Mouse (Mus musculus): ENCODE results near the gene Fkbp2. TPM values are rescaled to one million over a fixed set of nuclear protein-coding genes. Genes with fewer than 3 reads are reported as not detected.

The Fkbp2 gene
- 110 and 131 TPM in 2 replicates for polyA plus RNA-seq (2016; fragmentation: Nextera tagmentation; extraction: Ambion mirVana)

DNA sequence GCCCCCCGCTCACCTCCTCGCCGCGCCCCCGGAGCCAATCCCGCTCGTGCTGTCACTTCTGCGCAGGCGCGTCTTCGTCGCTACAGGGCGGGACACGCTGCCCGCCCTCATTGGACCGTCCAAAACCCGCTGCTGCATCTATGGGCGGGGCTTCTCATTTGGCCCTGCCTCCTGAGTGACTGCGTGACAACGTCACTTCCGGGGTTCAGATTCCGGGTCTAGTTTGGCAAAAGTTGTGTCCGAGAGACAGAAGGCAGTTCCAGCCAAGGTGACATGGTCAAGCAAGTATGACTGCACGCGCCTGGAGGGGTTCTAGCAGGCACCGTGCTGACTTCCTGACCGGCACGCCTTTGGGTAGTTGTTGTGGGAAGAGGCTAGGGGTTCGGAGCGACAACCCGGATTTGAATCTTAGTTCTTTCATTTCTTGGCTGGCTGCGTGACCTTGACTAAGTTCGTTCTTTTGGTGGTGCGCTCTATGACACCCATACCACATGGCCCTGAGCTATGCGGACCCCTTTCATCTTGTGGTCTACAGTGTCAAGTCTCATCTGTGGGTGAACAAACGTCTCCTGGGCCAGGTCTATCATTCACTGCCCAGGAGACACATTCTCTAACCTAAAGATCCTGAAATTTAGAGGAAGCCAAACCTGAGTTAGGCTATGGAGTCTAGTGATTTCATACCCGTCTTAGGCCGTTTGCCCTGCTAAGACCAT lies at the start of gene Fkbp2:
Fkbp2 (minus strand) TSS at position 121 of the 713 bp plus-strand sequence.
- WGBS: 1% methylated on average over 38 of the region's 38 CpGs
- Histone ChIP-seq H3K4me1 (peaks cover 55% of the 10 kb centered on the region), H3K36me3 (peaks cover 60% of the 10 kb centered on the region), H3K27me3 (ENCODE audit: insufficient read depth, poor library complexity, severe bottlenecking) (no peaks in the 10 kb centered on the region), H3K4me3 (peak within 1 kb of the TSS; percentile 76), H3K9me3 (no peaks in the 10 kb centered on the region), H3K27ac (peak within 1 kb of the TSS; percentile 96)
- DNase-seq (ENCODE audit: low spot score): peak; percentile 99

DNA sequence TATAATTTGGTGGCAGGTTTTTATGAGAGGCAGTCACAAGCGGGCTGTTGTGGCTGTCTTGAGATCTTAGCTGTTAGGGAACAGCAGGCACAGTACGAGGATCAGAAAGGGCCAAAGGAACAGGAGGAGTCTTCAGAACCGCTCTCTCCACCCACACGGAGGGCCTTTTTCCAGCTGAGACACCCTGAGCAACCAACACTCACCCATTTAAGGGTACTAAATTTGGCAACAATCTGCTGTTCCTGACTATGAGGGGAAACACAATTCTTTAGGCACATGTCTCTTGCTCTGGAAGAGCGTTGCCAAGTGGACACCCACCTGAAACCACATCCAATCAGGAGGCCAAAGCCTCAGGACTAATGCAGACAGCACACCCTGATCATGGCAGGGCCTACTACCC lies 49.2 kb upstream of the Fkbp2 start:
- H3K9me3 ChIP-seq: no peaks in the 10 kb centered on the region
- no peak for DNase-seq (ENCODE audit: low spot score)
- H3K4me1 ChIP-seq: no peaks in the 10 kb centered on the region
- 96% methylated on average over 5 of the region's 5 CpGs for WGBS
- H3K36me3 ChIP-seq: peaks cover 96% of the 10 kb centered on the region
- H3K27me3 ChIP-seq (ENCODE audit: insufficient read depth, poor library complexity, severe bottlenecking): no peaks in the 10 kb centered on the region
- no peak overlapping the region for H3K4me3 ChIP-seq
- H3K27ac ChIP-seq: no peak overlapping the region

DNA sequence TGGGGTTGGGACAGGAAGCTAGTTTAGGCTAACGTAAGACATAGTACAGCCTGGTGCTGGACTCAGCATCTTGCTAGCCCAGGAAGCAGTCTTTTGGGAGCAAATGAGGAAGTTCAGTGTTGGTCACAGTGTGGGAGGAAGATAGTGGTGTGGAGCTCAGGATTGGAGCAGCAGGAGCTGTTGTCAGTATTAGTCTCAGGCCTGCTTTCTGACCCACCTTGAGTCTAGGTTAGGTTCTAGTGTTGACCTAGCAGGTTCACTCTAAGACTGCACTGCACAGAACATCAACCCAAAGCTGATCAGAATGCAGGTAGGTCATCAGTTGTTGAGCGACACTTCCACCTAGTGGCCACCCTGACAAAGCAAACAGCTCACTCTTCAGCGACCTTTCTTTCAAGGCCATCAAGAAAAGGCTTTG lies 39.9 kb upstream of the Fkbp2 start:
- Histone ChIP-seq H3K9me3 (no peaks in the 10 kb centered on the region), H3K4me3 (no peak overlapping the region), H3K27ac (0 out of 2 replicates have a peak overlapping the region, but pooled peaks have one; percentile 47), H3K27me3 (ENCODE audit: insufficient read depth, poor library complexity, severe bottlenecking) (no peaks in the 10 kb centered on the region), H3K4me1 (peaks cover 26% of the 10 kb centered on the region), H3K36me3 (peaks cover 86% of the 10 kb centered on the region)
- 47% methylated on average over 3 of the region's 3 CpGs for WGBS
- no peak for DNase-seq (ENCODE audit: low spot score)

DNA sequence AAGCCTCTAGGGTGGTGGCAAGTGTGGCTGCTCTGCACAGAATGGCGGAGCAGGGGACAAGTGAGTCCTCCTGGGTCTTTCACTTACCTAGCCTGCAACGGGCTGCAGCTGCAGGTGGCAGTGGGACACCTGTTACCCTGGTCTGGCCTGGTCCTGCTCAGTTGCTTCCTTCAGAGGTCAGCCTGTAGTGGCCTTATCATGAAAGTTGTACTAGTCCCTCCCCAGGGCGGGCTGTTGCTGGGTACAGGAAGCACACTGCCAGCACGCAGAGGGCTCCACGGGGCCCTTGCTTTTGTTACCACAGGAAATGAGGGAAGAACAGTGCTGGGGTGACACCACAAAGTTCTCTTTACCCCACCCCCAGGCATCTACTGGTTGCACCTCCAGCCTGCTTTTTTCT lies 38.9 kb upstream of the Fkbp2 start, which contains the start of gene Fermt3:
Fermt3 (minus strand) TSS at position 279 of the 400 bp plus-strand sequence.
- H3K36me3 ChIP-seq: peaks cover 81% of the 10 kb centered on the region
- WGBS: 66% methylated on average over 5 of the region's 5 CpGs

DNA sequence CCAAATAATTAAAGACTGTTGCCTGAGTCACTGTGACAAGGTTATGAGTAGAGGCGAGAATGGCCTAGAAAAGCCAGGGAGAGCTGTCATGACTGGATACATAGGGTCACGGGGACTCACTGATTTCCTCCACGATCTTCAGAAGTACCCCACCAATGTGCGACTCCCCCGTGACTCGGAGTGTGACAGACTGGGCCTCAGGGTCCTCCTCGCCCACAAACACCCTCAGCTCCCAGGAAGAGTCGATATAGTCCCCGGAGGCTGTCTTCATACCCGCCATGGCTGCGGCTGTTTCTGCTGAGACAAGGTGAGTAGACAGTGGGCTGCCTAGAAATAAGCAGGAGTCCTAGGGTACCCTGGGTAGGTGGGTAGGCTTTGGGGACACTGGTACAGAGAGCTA lies 38.2 kb upstream of the Fkbp2 start:
- DNase-seq (ENCODE audit: low spot score): no peak
- H3K36me3 ChIP-seq: peaks cover 82% of the 10 kb centered on the region
- peak overlapping the region; percentile 47; the same call in 1 of the 2 replicates for H3K27ac ChIP-seq
- 80% methylated on average over 11 of the region's 11 CpGs for WGBS
- no peaks in the 10 kb centered on the region for H3K27me3 ChIP-seq (ENCODE audit: insufficient read depth, poor library complexity, severe bottlenecking)
- H3K4me3 ChIP-seq: peak overlapping the region; percentile 16; the same call in 1 of the 2 replicates
- no peaks in the 10 kb centered on the region for H3K9me3 ChIP-seq
- H3K4me1 ChIP-seq: peaks cover 26% of the 10 kb centered on the region

More for the DNA sequence above, 38.9 kb upstream of the Fkbp2 start, which contains the start of gene Fermt3:
- H3K27ac ChIP-seq: peak within 1 kb of the TSS; percentile 47; the same call in 1 of the 2 replicates
- no peak for DNase-seq (ENCODE audit: low spot score)
- H3K9me3 ChIP-seq: no peaks in the 10 kb centered on the region
- H3K27me3 ChIP-seq (ENCODE audit: insufficient read depth, poor library complexity, severe bottlenecking): no peaks in the 10 kb centered on the region
- peaks cover 26% of the 10 kb centered on the region for H3K4me1 ChIP-seq
- peak within 1 kb of the TSS; percentile 16; the same call in 1 of the 2 replicates for H3K4me3 ChIP-seq

DNA sequence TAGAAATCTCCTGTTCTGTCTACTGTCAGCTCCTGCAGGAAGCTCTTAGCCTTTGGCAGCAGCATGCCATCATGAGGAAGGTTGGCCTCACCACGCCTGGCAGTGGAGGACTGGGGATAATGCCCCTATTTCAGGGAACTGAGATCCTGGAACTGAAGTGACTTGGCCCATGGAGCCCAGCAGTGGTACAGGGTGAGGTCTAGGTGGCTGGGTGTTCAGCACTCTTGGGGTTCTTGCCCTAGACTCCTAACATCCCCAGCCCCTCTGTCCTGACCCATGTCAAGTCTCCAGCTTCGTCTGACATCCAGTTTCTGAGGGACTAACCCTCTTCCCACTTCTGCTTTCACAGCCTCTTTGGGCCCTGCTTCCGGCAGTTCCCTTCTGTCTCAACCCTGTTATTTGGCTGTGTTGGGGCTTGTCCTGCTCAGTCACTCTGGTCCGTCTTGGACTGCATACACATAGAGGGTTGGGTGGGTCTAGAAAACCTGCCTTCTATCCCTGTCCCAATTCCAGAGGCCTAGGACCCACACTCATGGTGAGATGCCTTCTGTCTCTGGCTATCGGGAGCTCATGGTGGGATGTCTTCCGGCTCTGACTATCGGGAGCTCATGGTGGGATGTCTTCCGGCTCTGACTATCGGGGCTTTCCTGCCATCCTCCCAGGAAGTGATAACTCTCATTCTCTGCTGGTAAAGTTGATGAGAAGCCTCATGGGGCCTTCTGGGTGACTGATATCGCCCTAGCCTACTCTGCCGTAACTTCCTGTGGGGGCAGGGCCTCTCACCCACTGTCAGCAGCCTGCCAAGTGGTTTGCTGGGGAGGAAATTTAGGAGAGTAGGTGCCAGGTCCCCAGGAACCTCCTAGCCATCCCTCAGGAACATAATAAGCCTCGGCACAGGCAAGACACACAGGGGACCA lies 37.5 kb upstream of the Fkbp2 start:
- 61% methylated on average over 12 of the region's 12 CpGs for WGBS
- peak overlapping the region; percentile 16; the same call in 1 of the 2 replicates for H3K4me3 ChIP-seq
- no peaks in the 10 kb centered on the region for H3K27me3 ChIP-seq (ENCODE audit: insufficient read depth, poor library complexity, severe bottlenecking)
- no peak for DNase-seq (ENCODE audit: low spot score)
- no peaks in the 10 kb centered on the region for H3K9me3 ChIP-seq
- peak overlapping the region; percentile 47 for H3K27ac ChIP-seq
- H3K36me3 ChIP-seq: peaks cover 75% of the 10 kb centered on the region
- H3K4me1 ChIP-seq: peaks cover 26% of the 10 kb centered on the region

DNA sequence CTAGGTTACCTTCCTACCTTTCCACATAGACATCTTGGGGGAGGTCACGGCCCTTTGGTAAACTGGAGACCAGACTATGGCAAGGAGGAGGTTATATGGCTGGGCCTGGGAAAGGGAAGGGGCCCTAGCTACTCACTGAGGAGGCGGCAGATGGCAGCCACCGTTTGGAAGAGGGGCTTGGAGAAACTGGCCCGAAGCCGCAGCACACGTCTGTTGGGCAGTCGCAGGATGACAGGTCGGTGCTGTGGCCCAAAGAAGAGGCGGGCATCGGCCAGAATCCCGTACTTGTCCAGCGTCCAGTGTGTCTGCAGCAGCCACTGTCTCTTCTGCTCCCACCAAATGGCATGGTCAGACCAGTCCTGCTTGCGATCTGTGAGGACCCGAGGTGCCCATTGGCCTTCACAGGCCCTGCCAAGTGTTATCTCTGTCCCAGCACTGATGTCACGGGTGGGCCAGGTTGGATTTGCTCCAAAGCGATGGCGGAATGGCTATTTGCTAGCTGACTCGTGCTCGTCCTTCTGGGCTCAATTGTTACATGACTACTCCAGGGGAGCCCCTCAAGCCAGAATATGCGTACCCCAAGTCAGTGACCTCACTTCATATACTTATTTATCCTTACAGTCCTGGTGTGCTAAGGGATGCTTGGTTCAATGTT lies 34.3 kb upstream of the Fkbp2 start:
- DNase-seq (ENCODE audit: low spot score): no peak
- no peak overlapping the region for H3K27ac ChIP-seq
- peaks cover 44% of the 10 kb centered on the region for H3K36me3 ChIP-seq
- peaks cover 24% of the 10 kb centered on the region for H3K4me1 ChIP-seq
- H3K9me3 ChIP-seq: no peaks in the 10 kb centered on the region
- H3K27me3 ChIP-seq (ENCODE audit: insufficient read depth, poor library complexity, severe bottlenecking): no peaks in the 10 kb centered on the region
- H3K4me3 ChIP-seq: no peak overlapping the region
- 87% methylated on average over 20 of the region's 20 CpGs for WGBS

DNA sequence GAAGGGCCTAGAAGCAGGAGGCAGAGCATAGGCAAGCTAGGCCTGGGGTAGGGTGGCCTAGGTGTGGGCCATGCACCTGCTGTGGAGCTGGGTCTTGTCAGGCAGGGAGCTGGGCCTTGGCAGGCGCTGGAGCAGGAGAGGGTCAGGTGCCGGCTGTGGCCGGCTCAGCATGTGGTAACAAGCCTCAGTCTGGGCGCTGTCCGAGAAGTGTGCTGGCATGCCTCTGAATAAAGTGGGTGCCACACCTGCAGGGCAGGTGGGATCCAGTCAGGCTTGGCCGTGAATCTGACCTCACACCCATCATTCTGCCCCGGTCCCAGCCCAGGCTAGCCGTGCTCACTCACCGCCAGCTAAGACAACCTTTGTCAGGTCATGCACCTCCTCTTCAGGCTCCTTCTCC lies 33.7 kb upstream of the Fkbp2 start:
- 90% methylated on average over 9 of the region's 9 CpGs for WGBS
- Histone ChIP-seq H3K27ac (no peak overlapping the region), H3K36me3 (peaks cover 37% of the 10 kb centered on the region), H3K4me1 (peaks cover 18% of the 10 kb centered on the region), H3K9me3 (no peaks in the 10 kb centered on the region), H3K27me3 (ENCODE audit: insufficient read depth, poor library complexity, severe bottlenecking) (no peaks in the 10 kb centered on the region), H3K4me3 (no peak overlapping the region)
- DNase-seq (ENCODE audit: low spot score): no peak

DNA sequence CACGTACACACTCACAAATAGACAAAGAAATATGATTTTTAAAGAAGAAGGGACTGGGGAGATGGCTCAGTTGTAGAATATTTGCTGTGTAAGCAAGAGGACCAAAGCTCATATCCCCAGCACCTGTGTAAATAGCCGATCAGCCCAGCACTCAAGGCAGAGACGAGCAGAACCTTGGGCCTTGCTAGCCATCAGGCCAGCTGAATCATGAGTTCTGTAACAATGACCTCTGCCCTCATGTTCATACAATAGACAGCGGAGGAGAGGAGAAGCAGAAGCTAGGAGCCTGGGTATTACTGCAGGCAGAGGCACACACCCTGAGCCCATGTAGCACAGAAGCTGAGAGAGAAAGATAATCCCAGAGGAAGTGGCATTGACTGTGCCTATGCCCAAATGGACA lies 32.1 kb upstream of the Fkbp2 start:
- WGBS: 84% methylated on average over 4 of the region's 4 CpGs
- no peak overlapping the region for H3K4me3 ChIP-seq
- no peaks in the 10 kb centered on the region for H3K27me3 ChIP-seq (ENCODE audit: insufficient read depth, poor library complexity, severe bottlenecking)
- no peak overlapping the region for H3K27ac ChIP-seq
- peaks cover 3% of the 10 kb centered on the region; the same call in 1 of the 2 replicates for H3K4me1 ChIP-seq
- no peaks in the 10 kb centered on the region for H3K9me3 ChIP-seq
- H3K36me3 ChIP-seq: peaks cover 22% of the 10 kb centered on the region
- DNase-seq (ENCODE audit: low spot score): no peak

DNA sequence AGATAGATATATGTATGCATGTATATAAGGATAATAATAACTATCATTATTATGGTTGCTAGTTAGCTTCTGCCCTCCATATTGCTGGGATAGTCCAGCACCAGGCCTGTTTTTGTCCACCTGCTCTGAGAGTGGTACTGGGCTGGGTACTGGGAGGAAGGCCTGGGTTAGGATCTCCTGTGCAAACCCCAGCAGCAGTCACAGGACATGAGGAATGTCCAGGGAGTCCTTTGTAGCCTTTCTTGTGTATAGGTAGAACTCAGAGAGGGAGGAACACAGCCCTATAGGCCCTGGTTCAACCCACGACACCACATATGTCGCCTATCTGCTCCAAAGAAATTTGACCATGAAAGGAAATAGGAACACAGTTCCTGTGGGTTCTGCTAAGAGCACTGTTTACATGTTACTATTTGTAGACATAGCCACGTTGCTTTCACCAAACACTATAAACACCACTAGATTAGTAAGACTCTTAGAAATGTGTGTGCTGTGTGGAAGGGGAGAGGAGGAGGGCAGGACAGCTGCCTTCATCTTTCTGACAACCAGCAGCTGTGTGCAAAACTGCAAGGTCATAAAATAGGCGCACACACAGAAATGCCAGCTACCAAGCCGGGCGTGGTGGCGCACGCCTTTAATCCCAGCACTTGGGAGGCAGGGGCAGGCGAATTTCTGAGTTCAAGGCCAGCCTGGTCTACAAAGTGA lies 26.7 kb upstream of the Fkbp2 start:
- WGBS: 86% methylated on average over 9 of the region's 9 CpGs
- H3K9me3 ChIP-seq: no peaks in the 10 kb centered on the region
- H3K36me3 ChIP-seq: peaks cover 4% of the 10 kb centered on the region; the same call in 1 of the 2 replicates
- no peak overlapping the region for H3K4me3 ChIP-seq
- H3K4me1 ChIP-seq: no peaks in the 10 kb centered on the region
- no peaks in the 10 kb centered on the region for H3K27me3 ChIP-seq (ENCODE audit: insufficient read depth, poor library complexity, severe bottlenecking)
- no peak for DNase-seq (ENCODE audit: low spot score)
- no peak overlapping the region for H3K27ac ChIP-seq

DNA sequence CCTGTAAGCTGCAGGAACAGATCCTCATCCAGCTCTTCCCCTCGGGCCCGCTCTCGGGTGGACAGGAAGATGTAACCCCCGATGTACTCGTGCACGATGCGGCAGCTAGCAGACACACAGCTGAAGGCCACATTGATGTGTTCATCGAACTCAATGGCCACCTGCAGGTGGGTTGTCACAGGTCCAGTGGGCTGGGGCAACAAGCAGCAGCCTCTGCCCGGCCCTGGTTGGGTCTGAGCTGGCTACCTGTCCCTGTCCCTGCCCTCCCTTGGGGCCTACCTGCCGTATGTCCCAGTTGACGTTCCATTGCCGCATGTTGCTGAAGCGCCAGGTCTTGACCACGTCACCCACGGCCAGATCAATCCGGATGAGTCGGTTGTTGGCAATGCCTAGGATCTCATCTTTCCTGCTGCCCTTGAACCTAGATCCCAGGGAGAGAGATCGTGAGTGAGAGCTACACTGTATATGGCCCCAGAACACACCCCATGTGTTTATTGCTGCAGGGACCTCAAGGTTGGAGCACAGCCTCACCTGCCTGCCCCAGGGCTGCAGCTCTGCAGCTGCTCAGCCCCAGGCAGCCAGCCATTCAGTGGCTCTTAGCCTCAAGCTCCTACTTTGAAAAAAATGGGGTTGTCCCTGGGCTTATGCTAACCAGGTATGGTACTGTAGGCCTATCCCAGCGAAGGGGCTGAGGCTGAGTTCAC lies 19.2 kb upstream of the Fkbp2 start:
- DNase-seq (ENCODE audit: low spot score): no peak
- Histone ChIP-seq H3K27ac (no peak overlapping the region), H3K36me3 (peaks cover 34% of the 10 kb centered on the region), H3K4me3 (no peak overlapping the region), H3K27me3 (ENCODE audit: insufficient read depth, poor library complexity, severe bottlenecking) (no peaks in the 10 kb centered on the region), H3K9me3 (no peaks in the 10 kb centered on the region), H3K4me1 (peaks cover 33% of the 10 kb centered on the region)
- WGBS: 93% methylated on average over 19 of the region's 19 CpGs
